Mouse (Mus musculus): ENCODE data around the gene Ankrd1.

GRCm38 (mm10) chr19:36111054-36111895 is 8.6 kb downstream of the Ankrd1 start:
- no peak for TF ChIP-seq POLR2A (IDR thresholded peaks at IDR 0.05; ENCODE audit: borderline replicate concordance, extremely low read depth, insufficient read depth, insufficient read length, poor library complexity, severe bottlenecking)
- TF ChIP-seq CTCF (IDR thresholded peaks at IDR 0.05; ENCODE audit: borderline replicate concordance, extremely low read depth, insufficient read depth, insufficient read length) = no peak

Data from brain, embryonic 14.5 days (tissue).